Mouse (Mus musculus) hematopoietic stem cell, adult 5-6 weeks (primary cell): ENCODE results near the gene Top2b. TPM values are rescaled to one million over a fixed set of nuclear protein-coding genes. Genes with fewer than 3 reads are reported as not detected.

Experiments used
- ATAC-seq, 2 experiments: fragments of 125-278 bp in 1 of 2; replicated peaks in 1 of 2; 2 replicates each; pipeline ENCODE4 v1.8.0; 2016 to 2017; ENCODE audit warnings: inconsistent platforms in 2 of 2, mild to moderate bottlenecking in 2 of 2, moderate number of reproducible peaks in 2 of 2, low read depth in 1 of 2, moderate TSS enrichment in 1 of 2; ENCODE audit not compliant: low FRiP score in 2 of 2, poor library complexity in 2 of 2, severe bottlenecking in 2 of 2, insufficient read depth in 1 of 2, low TSS enrichment in 1 of 2
- total RNA-seq: library from RNA; stranded (forward); fragments of 172-1452, 232-1000 nt; gene quantifications from 2 replicates; pipeline ENCODE4 v1.2.3, GENCODE M21; 2017

The Top2b gene
- total RNA-seq = 195 and 239 TPM in 2 replicates

DNA sequence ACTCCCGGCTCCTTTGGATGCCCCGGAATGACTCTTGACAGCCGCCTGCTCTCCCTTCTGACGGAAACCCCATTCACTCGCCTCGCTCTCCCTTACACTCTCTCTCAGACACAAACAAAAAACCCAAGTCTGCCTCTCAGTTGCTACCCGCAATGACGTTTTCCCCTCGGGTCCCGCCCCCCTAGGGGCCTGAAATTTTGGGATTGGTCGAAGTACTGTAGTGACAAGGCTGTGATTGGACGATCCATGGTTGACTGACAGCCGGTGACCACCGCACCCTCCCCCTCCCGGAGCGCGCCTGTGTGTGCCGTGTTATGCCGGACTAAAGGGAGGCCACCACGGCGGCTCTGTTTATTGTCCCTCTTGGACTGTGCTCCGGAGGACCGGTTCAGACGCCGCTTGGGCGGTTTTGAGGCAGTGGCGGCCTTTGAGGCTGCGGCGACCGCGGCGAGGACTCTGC, at the start of gene Top2b:
Gene Top2b, plus strand, starts transcription at position 302 of the 460 bp plus-strand sequence.
- peak; percentile 94 to 96 for ATAC-seq

DNA sequence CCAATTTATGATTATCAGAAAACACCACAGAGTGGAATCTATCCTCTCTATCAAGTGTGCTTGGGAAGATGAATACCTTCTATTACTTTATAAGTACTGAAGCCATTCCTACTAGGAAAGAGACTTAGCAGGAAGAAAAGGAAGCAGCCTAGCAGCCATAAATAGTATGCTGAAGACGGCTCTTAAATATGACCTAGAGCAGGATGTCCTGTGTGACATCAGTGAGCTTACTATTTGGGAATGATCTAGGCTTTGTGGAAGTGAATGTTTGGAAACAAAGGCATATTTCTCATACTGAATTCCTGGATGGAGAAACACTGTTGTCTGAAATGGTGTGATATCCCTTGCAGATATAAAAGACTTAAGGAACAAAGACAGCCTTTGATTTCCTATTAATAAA, 48.3 kb upstream of the Top2b start:
- no peak for ATAC-seq

DNA sequence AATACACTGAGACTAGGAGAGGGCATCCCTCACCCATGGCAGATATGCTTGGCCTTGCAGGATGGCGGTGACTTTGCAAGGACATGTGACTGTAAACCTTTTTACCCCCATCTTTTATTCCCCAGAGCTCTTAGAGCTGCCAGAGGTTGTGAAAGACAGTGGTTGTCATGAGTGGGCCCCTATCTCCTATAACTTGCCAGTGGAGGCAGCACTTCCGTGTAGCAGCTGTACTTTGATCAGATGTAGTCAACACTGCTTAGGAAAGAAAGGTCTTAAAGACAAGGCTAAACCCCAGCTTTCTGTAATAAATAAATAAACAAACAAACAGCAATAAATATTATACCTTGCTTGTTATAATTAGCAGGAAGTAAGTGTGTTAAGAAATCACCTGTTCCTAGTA, 45.2 kb upstream of the Top2b start:
- ATAC-seq = no peak

DNA sequence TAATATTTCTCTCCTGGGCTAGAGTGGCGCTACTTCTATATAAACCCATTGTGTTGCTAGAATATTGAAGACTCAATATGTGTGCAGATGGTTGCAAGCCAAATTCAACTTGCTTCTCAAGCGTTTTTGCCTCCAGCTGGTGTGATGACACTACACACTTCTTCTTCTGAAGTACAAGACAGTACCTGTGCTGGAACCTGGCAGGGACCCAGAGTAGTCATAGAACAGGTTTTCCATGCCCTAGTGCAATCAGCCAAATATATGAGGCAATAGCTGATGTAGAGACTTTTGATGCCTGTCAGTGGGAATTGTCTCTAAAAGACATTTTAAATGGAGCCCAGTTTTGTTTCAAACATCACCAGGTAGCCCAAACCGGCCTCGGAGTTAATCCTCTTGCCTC, 40.6 kb upstream of the Top2b start:
- ATAC-seq = no peak

DNA sequence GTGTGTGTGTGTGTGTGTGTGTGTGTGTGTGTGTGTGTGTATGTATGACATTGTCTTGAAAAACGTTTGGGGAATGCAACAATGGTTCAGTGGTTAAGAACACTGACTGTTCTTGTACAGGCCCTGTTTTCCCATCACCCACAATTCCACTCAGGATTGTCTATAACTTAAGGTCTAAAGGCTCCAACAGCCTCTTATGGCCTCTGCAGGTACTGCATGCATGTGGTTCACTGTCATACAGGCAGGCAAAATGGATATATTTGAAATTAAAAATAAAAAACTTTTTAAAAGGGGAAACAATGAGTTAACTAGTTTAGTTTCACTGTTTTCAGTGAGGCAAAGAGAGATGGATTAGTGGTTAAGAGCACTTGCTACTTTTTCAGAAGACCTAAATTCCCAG, 39.8 kb upstream of the Top2b start:
- no peak for ATAC-seq

DNA sequence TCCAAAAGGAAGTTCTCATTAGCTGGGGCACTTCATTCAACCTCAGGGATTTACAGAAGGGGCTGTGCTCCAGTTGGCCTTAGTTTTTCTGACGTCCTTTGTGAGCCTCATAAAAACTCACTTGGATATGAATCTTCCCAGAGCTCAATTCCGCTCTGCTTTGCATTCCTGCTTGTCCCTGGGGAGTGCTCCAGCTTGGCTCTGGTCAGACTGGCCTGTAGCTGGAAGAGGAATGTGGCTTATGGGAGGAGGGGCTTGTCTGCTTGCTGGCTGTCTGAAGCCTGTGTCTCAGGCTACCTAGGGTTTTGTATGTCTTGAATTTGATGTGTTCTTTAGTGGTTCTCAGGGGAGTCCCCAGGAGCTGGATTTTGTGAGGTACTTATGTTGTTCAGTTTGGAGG, 36.4 kb upstream of the Top2b start:
- ATAC-seq = no peak

DNA sequence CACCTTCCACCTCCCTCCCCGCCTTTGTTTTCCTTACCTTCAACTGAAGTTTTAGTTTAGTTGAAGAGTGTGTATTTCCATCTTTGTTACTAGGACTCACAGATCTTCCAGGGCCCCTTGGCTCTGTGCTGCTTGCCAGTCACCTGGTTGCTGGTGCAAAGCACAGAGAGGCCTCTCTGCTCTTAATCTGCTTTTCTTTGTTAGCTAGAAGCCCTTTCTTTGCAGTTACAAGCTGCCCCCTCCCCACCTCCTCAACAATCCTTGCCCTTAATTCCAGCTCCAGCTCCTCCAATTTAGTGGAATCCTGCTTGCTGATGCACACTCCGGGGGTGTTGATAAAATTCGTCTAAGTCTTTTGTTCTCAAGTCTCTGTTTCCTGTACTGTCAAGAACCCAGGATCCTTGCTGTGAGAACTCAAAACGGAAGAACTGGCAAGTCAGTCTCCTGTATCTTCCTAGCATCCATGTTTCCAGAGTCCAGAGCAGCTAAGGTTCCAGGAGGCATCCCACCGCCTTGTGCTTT, 36.0 kb upstream of the Top2b start:
- ATAC-seq = no peak

DNA sequence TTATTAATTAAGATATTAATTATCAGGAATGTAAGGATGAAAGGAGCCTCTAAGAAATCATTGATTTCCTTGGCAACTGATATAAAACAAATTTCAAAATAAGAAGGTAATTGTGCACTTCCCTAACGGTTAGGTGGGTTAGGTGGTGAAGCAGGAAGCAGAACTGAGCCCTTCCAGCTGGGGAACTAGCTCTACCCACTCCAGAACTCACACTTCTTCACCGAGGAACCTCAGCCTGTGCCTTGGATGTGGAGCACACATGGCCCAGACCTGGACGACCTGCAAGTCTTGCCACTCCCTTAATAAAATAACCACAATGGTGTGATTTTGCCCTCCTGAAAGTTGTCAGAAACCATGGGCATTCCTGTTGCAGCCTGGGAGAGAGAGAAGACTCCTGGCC, 35.2 kb upstream of the Top2b start:
- no peak for ATAC-seq

DNA sequence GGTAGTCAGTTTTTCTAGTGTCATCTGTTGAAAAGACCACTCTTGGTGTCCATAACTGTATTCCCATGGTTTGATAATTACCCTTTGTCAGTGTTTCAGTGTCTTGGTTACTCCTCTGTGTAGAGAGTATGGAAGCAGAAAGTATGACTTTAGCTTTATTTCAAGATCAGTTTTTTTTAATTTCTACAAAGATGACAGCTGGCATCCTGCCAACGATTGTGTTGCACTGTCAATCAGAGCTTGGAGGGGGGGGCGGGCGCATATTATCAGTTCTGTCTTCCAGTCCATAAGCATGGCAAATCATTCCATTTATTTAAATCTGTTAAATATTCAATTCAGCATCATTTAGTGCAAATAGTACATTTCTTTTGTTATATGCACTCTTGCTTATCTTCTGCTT, 30.7 kb upstream of the Top2b start:
- ATAC-seq = no peak

DNA sequence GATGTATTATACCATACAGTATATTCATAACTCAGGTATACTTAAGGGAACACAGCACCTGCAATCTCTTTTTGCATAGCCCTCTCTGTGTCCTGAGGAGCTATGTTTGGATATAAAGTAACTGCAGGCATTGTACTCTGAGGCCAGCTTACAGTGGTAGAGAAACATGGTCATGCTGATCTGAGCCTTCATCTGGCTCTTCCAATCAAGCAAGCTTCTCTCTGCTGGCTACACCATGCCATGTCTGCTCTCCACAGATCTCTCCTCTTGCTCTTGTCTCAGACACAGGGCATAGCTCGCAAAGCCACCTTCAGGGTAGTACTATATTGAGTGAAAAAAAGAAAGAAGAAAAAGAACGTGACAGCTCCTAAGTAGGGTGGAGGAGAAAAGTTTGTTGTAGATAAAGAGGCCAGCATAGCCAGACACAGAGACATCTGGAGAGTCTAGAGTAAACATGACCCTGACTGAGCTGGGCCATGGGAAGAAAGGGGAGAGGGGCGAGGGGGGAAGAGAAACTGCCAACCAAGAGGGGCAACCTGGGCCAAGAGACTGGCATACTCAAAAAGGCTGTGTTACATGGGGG, 29.1 kb upstream of the Top2b start:
- ATAC-seq = no peak

DNA sequence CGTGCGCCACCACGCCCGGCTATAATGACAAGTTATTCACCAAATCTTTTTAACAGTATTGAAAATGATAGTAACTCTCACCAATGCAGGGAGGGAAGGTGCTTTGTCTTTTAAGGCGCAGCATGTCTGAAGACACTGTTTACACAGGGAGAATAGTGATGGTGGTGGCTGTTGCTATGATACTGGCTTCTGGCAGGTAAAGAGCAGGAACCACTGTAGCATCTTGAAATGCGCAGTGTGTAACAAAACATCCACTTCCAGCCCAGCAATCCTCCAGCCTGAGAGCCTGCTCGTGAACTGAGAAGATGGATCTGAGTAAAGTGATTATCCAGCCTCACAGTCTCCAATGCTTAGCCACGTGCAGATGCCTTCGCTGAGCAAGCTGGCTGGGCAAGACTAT, 17.5 kb upstream of the Top2b start:
- no peak for ATAC-seq

DNA sequence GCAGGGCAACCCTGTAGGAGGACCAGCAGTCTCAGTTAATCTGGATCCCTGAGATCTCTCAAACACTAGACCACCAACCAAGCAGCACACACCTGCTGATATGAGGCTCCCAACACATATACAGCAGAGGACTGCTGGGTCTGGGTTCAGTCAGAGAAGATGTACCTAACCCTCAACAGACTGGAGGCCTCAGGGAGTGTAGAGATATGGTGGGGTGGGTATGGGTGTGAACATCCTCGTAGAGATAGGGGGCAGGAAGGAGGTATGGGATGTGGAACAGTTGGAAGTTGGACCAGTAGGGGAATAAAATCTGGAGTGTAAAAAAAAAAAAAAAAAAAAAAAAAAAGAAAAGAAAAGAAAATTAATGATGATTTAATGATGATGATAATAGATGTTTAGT, 5.3 kb upstream of the Top2b start:
- ATAC-seq = no peak

DNA sequence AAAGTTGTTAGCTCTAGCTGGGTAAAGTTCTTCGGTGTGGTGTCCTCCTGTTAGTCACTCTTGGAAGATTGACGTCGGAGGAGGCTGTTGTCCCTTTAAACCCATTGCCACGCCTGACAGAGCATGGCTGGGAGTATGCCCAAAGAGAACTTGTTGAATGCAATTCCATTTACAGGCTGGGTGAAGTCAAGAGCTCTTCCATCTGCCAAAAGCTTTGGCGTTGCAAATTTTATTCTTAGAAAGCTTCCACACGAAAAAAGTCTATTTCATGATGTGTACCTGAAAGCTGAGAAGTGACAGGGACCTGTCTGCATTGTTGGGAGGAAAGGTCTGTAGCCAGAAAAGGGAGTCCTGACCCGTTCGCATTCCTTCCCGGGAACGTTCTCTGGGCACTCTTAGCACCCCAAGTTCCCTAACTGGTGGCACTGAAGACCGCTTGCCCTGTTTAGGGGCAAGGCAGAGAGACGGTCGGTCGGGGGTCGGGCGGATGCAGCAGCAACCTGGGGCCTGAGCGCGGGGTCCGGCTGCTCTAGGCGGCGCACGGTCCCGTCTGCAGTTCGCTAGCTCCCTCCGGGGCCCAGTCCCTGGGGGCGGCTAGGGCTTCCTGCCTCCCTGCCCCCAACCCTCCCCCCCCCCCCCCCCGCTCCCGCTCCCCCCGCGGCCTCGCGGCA, 683 bp upstream of the Top2b start:
- ATAC-seq = peak; percentile 30 to 34; a peak in 3 of 4 replicates

DNA sequence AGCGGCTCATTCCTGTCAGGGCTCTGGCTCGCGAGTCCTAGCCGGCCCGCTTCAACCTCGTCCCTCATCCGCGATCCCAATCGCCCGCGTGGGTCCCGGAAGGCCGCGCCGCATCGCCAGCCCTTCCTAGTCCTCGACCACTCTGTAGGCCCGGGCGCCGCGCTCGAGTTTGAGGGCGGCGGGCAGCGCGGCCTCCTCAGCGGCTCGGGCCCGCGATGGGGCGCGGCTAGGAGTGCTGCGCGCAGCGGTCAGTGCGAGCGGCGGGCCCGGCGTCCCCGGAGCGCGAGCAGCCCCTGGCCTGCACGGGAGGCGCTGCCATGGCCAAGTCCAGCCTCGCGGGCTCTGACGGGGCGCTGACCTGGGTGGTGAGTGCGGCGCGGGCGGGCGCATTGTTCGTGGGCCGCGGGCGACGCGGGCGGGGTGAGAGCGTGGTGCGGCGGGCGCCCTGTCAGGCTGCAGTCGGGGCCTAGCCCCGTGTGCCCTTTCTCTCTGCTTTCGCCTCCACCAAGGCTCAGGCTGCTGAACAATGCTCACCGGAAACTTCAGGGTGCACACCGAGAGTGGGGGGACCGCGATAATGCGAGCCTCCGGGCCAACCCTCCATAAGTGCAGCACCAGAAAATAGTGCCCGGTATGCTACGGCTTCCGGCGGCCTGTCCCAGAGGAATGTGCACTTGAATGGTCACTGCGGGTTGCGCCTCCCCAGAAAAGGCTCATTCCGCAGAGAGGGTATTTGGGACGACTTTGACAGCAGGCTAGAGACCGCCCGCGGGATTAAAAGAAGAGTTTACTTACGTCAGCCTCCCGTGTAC, 589 bp downstream of the Top2b start:
- peak; percentile 6 to 23; a peak in 3 of 4 replicates for ATAC-seq

DNA sequence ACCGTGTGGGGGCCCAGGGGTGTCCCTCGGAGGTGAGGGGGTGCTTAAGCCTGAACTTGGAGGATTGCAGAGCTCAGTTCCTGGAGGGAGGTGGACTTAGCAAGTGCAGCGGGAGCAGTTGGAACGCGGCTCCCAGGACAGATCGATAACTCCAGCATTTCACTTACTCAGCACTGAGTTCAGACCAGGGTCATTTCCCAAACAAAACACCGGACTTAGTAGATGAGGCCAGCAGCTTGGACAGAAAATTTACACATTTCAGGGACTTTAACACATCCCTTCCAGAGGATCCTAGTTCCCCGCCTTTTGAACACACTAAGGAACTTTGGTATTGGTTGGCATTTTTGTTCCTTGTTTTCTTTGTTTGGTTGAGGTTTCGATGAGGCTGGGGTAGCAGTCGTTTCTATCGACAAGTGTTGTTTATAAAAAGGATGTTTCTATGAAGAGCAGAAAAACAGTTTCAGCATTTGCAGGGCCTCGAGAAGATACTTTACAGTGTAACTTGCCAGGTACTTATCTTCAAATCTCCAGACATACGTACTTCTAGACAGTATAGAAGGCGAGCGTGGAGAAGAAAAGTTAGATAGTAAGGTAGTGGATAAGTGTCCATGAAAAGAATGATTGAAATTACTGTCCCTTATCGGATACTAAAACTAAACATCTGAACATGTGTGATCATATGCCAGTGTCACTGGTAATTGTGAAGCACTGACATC, 1.4 kb downstream of the Top2b start:
- peak in 1 of 2 experiments; percentile 3; a peak in 1 of 4 replicates for ATAC-seq

DNA sequence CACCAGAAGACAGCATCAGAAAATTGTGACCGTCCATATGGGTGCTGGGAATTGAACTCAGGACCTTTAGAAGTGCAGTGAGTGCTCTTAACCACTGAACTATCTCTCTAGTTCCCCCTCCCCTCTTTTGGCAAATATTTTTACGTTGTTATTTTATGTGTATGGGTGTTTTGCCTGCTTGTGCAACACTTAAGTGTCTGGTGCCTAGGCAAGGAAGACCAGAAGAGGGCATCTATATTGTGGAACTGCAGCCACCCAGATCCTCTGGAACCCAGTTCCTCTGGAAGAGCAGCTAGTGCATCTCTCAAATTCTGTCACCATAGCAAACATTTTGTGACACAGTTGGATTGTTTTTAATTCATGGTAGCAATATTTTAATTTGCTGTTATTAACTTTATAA, 2.0 kb downstream of the Top2b start:
- ATAC-seq = no peak

DNA sequence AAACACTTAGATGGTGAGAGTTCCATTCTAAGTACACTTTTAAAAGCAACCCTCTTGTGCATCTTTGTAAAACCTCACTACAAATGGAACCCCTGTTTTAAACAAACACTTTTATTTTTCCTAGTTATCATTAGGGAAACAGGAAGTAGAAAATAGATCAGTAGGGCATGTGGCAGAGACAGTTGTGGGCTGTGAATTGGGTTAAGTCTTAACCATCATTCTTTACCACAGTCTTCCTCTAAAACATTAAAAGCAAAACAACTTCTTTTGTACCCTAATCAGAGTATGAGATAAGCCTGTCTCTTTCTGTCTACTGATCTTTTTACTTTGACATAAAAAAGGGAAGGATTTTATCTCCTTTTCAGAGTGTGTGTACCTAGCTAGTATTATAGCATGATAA, 7.8 kb downstream of the Top2b start:
- ATAC-seq = peak; percentile 45 to 56; a peak in 2 of 4 replicates

DNA sequence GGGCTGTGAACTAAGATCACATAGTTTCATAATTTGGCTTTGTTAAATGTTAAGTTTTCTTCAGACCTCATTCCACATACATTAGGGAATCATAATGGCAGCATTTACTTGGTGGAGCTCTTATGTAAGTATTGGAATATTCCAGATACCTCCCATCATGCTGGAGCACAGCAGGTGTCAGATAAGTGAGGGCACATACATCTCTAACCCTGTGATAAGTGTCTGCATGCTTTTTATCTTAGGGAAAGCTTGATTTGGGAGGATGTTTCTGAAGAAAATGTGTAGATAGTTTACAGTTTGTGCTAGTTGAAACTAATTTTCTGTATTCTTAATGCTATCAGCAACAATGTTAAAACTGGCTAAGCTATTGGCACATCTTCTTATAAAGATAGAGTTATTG, 8.2 kb downstream of the Top2b start:
- no peak for ATAC-seq
